ENCODE assay signal across 12 mouse cellular contexts in genomic region chr8:84781686-84782505, GRCm38 (mm10). TPM values are rescaled to one million over a fixed set of nuclear protein-coding genes. Genes with fewer than 3 reads are reported as not detected.
DNase-seq lines count a peak whose midpoint lies in the region; ATAC-seq and TF ChIP-seq lines count a peak whose summit lies in the region.
"Had no signal": no experiment of that assay in that cellular context is flagged by ENCODE, and none has a peak within 500 bp of the region (broad histone marks: within the 10 kb centered on the region; RNA-seq: fewer than 3 reads in every experiment).

No protein-coding gene starts in this region.

- H3K27me3 ChIP-seq in forebrain, postnatal 0 days (ENCODE audit: insufficient read depth, low read length): no peaks in the 10 kb centered on the region; the same call in none of the 2 replicates

- peak overlapping the region; percentile 70 for H3K9ac ChIP-seq in forebrain, postnatal 0 days

- no peaks in the 10 kb centered on the region for H3K36me3 ChIP-seq in forebrain, postnatal 0 days (ENCODE audit: insufficient read depth)
- H3K36me3 ChIP-seq: heart, embryonic 10.5 days had no signal

- peaks cover 44% of the 10 kb centered on the region for H3K4me1 ChIP-seq in forebrain, postnatal 0 days (ENCODE audit: insufficient read depth)
- peaks cover 60% of the 10 kb centered on the region for H3K4me1 ChIP-seq in olfactory bulb, adult 2 months (ENCODE audit: control insufficient read depth, insufficient read depth, low read length)

- no peak for TF ChIP-seq CTCF in layer of hippocampus, adult 2 months (conservative IDR thresholded peaks at IDR 0.05)
- no peak for TF ChIP-seq CTCF in forebrain, postnatal 0 days (IDR thresholded peaks at IDR 0.05; ENCODE audit: low read depth)
- TF ChIP-seq CTCF in olfactory bulb, adult 2 months (IDR thresholded peaks at IDR 0.05; ENCODE audit: insufficient read depth, low read depth, low read length): no peak

- peak overlapping the region; percentile 97 for H3K27ac ChIP-seq in layer of hippocampus, adult 2 months
- peak overlapping the region; percentile 95 for H3K27ac ChIP-seq in forebrain, postnatal 0 days (ENCODE audit: low read depth, low read length)
- peak overlapping the region; percentile 61 for H3K27ac ChIP-seq in olfactory bulb, adult 2 months (ENCODE audit: insufficient read depth, low read depth, low read length)
- H3K27ac ChIP-seq: heart, embryonic 10.5 days; kidney, postnatal 0 days; macrophage had no signal

- TF ChIP-seq POLR2A in olfactory bulb, adult 2 months (IDR thresholded peaks at IDR 0.05; ENCODE audit: insufficient read depth, low read depth, low read length): no peak

- H3K4me3 ChIP-seq in layer of hippocampus, adult 2 months: peak overlapping the region; percentile 31; the same call in 1 of the 2 replicates
- no peak overlapping the region for H3K4me3 ChIP-seq in forebrain, postnatal 0 days (ENCODE audit: low read depth, low read length)
- no peak overlapping the region for H3K4me3 ChIP-seq in olfactory bulb, adult 2 months (ENCODE audit: insufficient read depth, low read depth, low read length)
- H3K4me3 ChIP-seq: heart, embryonic 10.5 days had no signal

- H3K9me3 ChIP-seq in forebrain, postnatal 0 days (ENCODE audit: low read length): no peaks in the 10 kb centered on the region
- H3K9me3 ChIP-seq: heart, embryonic 10.5 days had no signal

- H3K4me2 ChIP-seq in forebrain, postnatal 0 days (ENCODE audit: low read depth): peak overlapping the region; percentile 57

- no peak for ATAC-seq in cerebellum, adult (ENCODE audit: insufficient number of reproducible peaks, low FRiP score, low TSS enrichment)
- ATAC-seq in forebrain, postnatal 0 days: no peak

- peak; percentile 47 to 69 for DNase-seq in cerebellum, postnatal 14 days
- DNase-seq in layer of hippocampus, adult 2 months (ENCODE audit: low spot score in 2 of 2): no peak
- no peak for DNase-seq in layer of hippocampus, adult 11-12 months (ENCODE audit: low spot score)
- no peak for DNase-seq in forebrain, postnatal 0 days
- no peak for DNase-seq in urinary bladder, postnatal 10 days (ENCODE audit: low spot score)
- DNase-seq in MN1 (ENCODE audit: low spot score): no peak

- 29% methylated on average over 5 of the region's 5 CpGs for WGBS in forebrain, postnatal 0 days
- WGBS in olfactory bulb, adult 2 months: 67% methylated on average over 5 of the region's 5 CpGs

RNA-seq across cellular contexts. Expression of gene Nfix, which starts 18.2 kb away (rescaled TPM):
- 100 to 1,000 TPM; 408 to 482 TPM for total RNA-seq in layer of hippocampus, adult 2 months (2021)
- total RNA-seq in forebrain, postnatal 0 days (2014; rRNA removed): 111 and 116 TPM in 2 replicates
- polyA plus RNA-seq in forebrain, postnatal 0 days (2015; fragmentation: Nextera tagmentation; extraction: Ambion mirVana): 347 and 376 TPM in 2 replicates
- not detected in 2 replicates for polyA plus RNA-seq in olfactory bulb, adult 2 months (2012; ENCODE audit: insufficient read depth, insufficient read length, low replicate concordance, missing spikeins)

RNA-seq across cellular contexts. Expression of gene Dand5, which starts 40.7 kb away (rescaled TPM):
- total RNA-seq in layer of hippocampus, adult 2 months (2021): 10 to 100 TPM; 11.9 TPM
- 4.7 and 6.9 TPM in 2 replicates for total RNA-seq in forebrain, postnatal 0 days (2014; rRNA removed)
- polyA plus RNA-seq in forebrain, postnatal 0 days (2015; fragmentation: Nextera tagmentation; extraction: Ambion mirVana): 8.2 and 10.0 TPM in 2 replicates
- not detected in 2 replicates for polyA plus RNA-seq in olfactory bulb, adult 2 months (2012; ENCODE audit: insufficient read depth, insufficient read length, low replicate concordance, missing spikeins)

RNA-seq across cellular contexts. Expression of gene Gadd45gip1, which starts 49.4 kb away (rescaled TPM):
- total RNA-seq in layer of hippocampus, adult 2 months (2021): 10 to 100 TPM; 23.3 to 26.1 TPM
- total RNA-seq in forebrain, postnatal 0 days (2014; rRNA removed): 24.7 and 28.7 TPM in 2 replicates
- 36.7 and 40.8 TPM in 2 replicates for polyA plus RNA-seq in forebrain, postnatal 0 days (2015; fragmentation: Nextera tagmentation; extraction: Ambion mirVana)
- polyA plus RNA-seq in olfactory bulb, adult 2 months (2012; ENCODE audit: insufficient read depth, insufficient read length, low replicate concordance, missing spikeins): not detected in 2 replicates

RNA-seq across cellular contexts. Expression of gene Rad23a, which starts 58.6 kb away (rescaled TPM):
- 10 to 100 TPM; 63.4 to 75.9 TPM for total RNA-seq in layer of hippocampus, adult 2 months (2021)
- total RNA-seq in forebrain, postnatal 0 days (2014; rRNA removed): 32.2 and 55.3 TPM in 2 replicates
- 63.5 and 77.4 TPM in 2 replicates for polyA plus RNA-seq in forebrain, postnatal 0 days (2015; fragmentation: Nextera tagmentation; extraction: Ambion mirVana)
- polyA plus RNA-seq in olfactory bulb, adult 2 months (2012; ENCODE audit: insufficient read depth, insufficient read length, low replicate concordance, missing spikeins): not detected in 2 replicates

RNA-seq across cellular contexts. Expression of gene G430095P16Rik, which starts 59.1 kb away (rescaled TPM):
- total RNA-seq in layer of hippocampus, adult 2 months (2021): under 1 TPM in 1 of 2 experiments, not detected in 1; 0.54 TPM
- not detected in 2 replicates for total RNA-seq in forebrain, postnatal 0 days (2014; rRNA removed)
- 0.56 and 1.0 TPM in 2 replicates for polyA plus RNA-seq in forebrain, postnatal 0 days (2015; fragmentation: Nextera tagmentation; extraction: Ambion mirVana)
- polyA plus RNA-seq in olfactory bulb, adult 2 months (2012; ENCODE audit: insufficient read depth, insufficient read length, low replicate concordance, missing spikeins): not detected in 2 replicates
- total RNA-seq: left cerebral cortex, adult 18-20 months had no signal
- polyA plus RNA-seq: macrophage had no signal

Comparison
In these comparisons a context has a peak if more than half of its experiments do, and no peak if none do; other contexts are left out.
1. DNase-seq: peak in cerebellum, postnatal 14 days (2 of 2); none in layer of hippocampus, adult 2 months (0 of 2), layer of hippocampus, adult 11-12 months (single experiment), forebrain, postnatal 0 days (single experiment), urinary bladder, postnatal 10 days (single experiment) and MN1 (single experiment).
2. Peak in every context shown above with its lines, with median percentiles within 50 percentile points of each other: H3K27ac ChIP-seq.